Mouse (Mus musculus) liver, embryonic 11.5 days (tissue): ENCODE measurements around the gene Rnf220. TPM values are rescaled to one million over a fixed set of nuclear protein-coding genes. Genes with fewer than 3 reads are reported as not detected.
A peak's percentile ranks its signal among the peaks of the same experiment; 100 is the strongest.

Source experiments
- ATAC-seq: fragments of 200-750 bp; cut with Nextera tagmentation; replicated peaks from 2 replicates; pipeline ENCODE4 v1.8.0; 2017; ENCODE audit warnings: moderate number of reproducible peaks, mild to moderate bottlenecking, moderate TSS enrichment, moderate library complexity; ENCODE audit not compliant: low FRiP score
- DNase-seq: peaks from one replicate; pipeline ENCODE4 v3.0.0-alpha.2; 2017; ENCODE audit warnings: low spot score
- H3K27ac ChIP-seq: fragments of 300-500 bp; sonication (generic); 2 replicates; pipeline ENCODE4 v1.5.1; 2014; ENCODE audit warnings: mild to moderate bottlenecking, low read depth, low read length, control low read depth
- H3K27me3 ChIP-seq: fragments of 300-500 bp; sonication (generic); replicated peaks from 2 replicates; pipeline ENCODE4 v1.6.1; 2014; ENCODE audit warnings: low read length, mixed read lengths; ENCODE audit not compliant: control insufficient read depth, insufficient read depth
- H3K36me3 ChIP-seq: fragments of 300-500 bp; sonication (generic); 2 replicates; pipeline ENCODE4 v1.6.1; 2014; ENCODE audit warnings: mild to moderate bottlenecking, low read length, moderate library complexity, mixed read lengths; ENCODE audit not compliant: control insufficient read depth, insufficient read depth
- H3K4me1 ChIP-seq: fragments of 300-500 bp; sonication (generic); replicated peaks from 2 replicates; pipeline ENCODE4 v1.6.1; 2014; ENCODE audit warnings: low read length, mixed read lengths; ENCODE audit not compliant: control insufficient read depth, insufficient read depth
- H3K4me2 ChIP-seq: fragments of 300-500 bp; sonication (generic); 2 replicates; pipeline ENCODE4 v1.6.1; 2014; ENCODE audit warnings: mild to moderate bottlenecking, control low read depth, moderate library complexity
- H3K4me3 ChIP-seq: fragments of 300-500 bp; sonication (generic); 2 replicates; pipeline ENCODE4 v1.5.1; 2014; ENCODE audit warnings: low read depth, low read length, control low read depth
- H3K9ac ChIP-seq: fragments of 300-500 bp; sonication (generic); 2 replicates; pipeline ENCODE4 v1.6.1; 2014; ENCODE audit warnings: low read depth, low read length, control low read depth
- H3K9me3 ChIP-seq: fragments of 300-500 bp; sonication (generic); 2 replicates; pipeline ENCODE4 v1.6.1; 2016; ENCODE audit warnings: low read length, inconsistent platforms, mixed read lengths; ENCODE audit not compliant: control insufficient read depth
- WGBS: fragments of 180-500 bp; shearing (Covaris S2); extraction: QIAGEN DNeasy Blood & Tissue Kit; methylation state at CpG from one replicate; pipeline ENCODE4 v1.1.7; 2014; 5-methylcytosine and 5-hydroxymethylcytosine counted together
- polyA plus RNA-seq: library from polyadenylated mRNA; unstranded; fragments of >200 nt; fragmentation: Nextera tagmentation; extraction: Ambion mirVana; gene quantifications from 2 replicates; pipeline ENCODE4 v1.2.1, GENCODE M21; 2014

Gene Rnf220
- polyA plus RNA-seq, 1 experiment from 2014 or later: 70.9 TPM

DNA sequence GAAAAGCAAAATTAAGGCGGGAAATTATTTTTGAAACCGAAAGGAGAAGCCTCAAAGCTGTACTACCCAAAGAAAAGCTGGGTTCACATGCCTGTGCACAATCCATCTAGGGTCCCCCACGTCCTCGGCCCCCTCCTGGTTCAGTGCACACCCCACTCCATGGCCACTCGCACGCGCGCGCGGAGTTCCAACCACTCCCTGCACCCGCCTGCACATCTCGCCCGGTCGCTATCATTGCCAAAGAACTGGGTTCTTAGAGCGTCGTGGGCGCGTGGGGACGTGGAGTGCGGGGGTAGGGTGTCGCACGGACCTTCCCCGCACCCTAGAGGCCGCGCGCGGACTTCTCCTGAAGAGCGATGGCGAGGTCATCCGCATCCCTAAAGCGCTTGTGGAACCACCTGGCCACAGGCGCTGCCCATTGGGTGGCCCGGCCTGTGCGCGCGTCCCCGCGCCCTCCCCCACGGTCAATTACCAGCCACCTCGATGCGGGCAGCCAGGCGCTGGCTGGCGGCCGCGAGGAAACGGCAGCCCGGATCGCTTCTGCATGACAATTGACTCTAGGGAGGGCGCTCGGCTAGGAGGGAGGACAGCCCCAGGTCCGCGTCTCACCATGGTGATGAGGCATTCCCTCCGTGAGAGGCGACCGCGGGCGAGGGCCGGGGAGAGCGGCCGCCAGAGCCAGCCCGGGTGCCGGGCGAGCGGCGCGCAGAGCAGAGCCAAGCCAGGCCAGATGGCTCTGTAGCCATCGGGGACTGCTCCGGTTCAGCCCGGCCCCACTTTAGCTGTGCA is 12.4 kb downstream of the Rnf220 start:
- H3K27ac ChIP-seq: no peak overlapping the region
- H3K9ac ChIP-seq: peak overlapping the region; percentile 60
- peak; percentile 65 for DNase-seq
- WGBS: 1% methylated on average over 69 of the region's 69 CpGs
- peaks cover 41% of the 10 kb centered on the region for H3K4me1 ChIP-seq
- H3K36me3 ChIP-seq: no peaks in the 10 kb centered on the region
- H3K4me2 ChIP-seq: peak overlapping the region; percentile 98
- peak overlapping the region; percentile 60 for H3K4me3 ChIP-seq
- peaks cover 35% of the 10 kb centered on the region for H3K27me3 ChIP-seq
- ATAC-seq: peak; percentile 46
- no peaks in the 10 kb centered on the region for H3K9me3 ChIP-seq

DNA sequence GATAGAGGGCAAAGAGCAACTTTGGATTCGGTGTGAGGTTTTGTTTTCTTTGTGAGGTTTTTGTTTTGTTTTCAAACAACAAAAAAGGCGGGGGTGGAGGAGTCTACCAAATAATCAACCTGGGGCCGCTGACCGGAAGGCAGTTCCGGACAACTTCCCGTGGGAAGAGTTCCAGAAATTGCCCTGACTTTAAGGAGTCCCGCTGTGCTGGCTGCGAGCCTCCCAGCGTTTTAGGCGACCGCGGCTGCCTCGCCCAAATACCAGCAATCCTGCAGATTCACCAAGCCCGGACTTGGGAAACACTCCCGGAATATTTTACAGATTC is 13.0 kb downstream of the Rnf220 start:
- Histone ChIP-seq H3K27ac (no peak overlapping the region), H3K36me3 (no peaks in the 10 kb centered on the region), H3K4me1 (peaks cover 46% of the 10 kb centered on the region), H3K27me3 (peaks cover 32% of the 10 kb centered on the region), H3K9ac (peak overlapping the region; percentile 60), H3K4me2 (peak overlapping the region; percentile 98), H3K4me3 (peak overlapping the region; percentile 60), H3K9me3 (no peaks in the 10 kb centered on the region)
- under 1% methylated on average over 15 of the region's 15 CpGs for WGBS
- ATAC-seq (no peak), DNase-seq (no peak)

DNA sequence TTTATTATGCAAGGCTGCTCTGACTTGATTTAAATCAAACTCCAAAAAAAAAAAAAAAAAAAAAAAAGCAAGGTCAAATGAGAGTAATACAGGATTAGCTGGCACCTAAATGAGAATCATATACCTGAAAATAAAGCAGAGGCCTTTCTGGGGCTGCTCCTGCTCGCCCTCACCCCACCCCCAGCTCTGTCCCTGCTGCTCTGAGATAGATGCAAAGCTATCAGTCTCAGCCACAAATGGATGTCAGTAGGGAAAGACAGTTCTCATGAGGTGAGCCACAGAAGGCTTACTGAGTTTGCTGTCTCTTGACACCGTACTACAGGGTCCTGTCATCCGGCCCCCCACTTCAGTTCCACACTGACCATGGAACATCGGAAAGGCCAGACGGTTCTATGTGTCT is 14.7 kb downstream of the Rnf220 start:
- Histone ChIP-seq H3K27ac (0 out of 2 replicates have a peak overlapping the region, but pooled peaks have one; percentile 17), H3K36me3 (no peaks in the 10 kb centered on the region), H3K4me3 (no peak overlapping the region), H3K4me1 (peaks cover 64% of the 10 kb centered on the region), H3K27me3 (peaks cover 18% of the 10 kb centered on the region), H3K4me2 (peak overlapping the region; percentile 19), H3K9ac (no peak overlapping the region), H3K9me3 (no peaks in the 10 kb centered on the region)
- ATAC-seq: peak; percentile 67
- 53% methylated on average over 5 of the region's 5 CpGs for WGBS
- no peak for DNase-seq

DNA sequence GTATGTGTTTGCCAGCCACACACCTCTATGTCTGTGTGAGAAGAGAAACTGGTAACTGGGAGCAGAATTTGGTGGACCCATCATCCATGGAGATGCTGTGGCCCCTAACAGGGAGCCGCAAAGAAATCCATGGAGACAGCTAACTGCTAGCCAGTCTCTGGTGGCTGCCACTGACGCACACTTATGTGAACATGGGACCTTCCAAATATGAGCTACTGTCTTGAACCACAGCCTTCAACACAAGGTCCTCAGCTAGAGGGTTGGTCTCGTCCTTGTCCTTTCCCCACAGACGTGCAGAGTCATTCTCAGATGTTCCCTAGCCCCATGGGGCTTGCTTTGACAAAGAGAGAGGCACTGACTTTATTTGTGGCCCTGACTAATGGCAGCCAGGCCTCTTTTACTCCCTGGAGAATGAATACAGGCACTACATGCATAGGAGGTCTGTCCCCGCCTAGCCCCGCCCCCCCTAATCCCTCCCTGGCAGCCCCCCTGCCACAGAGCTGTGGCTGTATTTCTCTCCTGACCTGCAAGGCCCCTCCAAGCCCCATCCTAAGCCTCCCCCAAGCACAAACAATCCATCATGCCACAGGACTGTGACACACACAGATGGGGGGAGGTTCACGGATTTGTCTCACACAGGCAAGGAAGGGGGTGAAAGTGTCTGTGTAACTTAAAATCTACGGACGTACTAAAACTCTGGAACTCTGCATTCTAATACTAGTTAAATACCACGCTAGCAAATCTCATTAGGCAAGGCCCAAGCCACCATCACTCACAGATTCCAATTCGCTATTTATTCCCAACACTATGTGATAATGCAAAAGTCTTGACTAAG is 16.0 kb downstream of the Rnf220 start:
- Histone ChIP-seq H3K27me3 (peaks cover 8% of the 10 kb centered on the region), H3K9me3 (no peaks in the 10 kb centered on the region), H3K4me1 (peaks cover 73% of the 10 kb centered on the region), H3K4me3 (no peak overlapping the region), H3K4me2 (no peak overlapping the region), H3K9ac (0 out of 2 replicates have a peak overlapping the region, but pooled peaks have one; percentile 27), H3K27ac (no peak overlapping the region), H3K36me3 (no peaks in the 10 kb centered on the region)
- DNase-seq: no peak
- 44% methylated on average over 11 of the region's 11 CpGs for WGBS
- no peak for ATAC-seq

DNA sequence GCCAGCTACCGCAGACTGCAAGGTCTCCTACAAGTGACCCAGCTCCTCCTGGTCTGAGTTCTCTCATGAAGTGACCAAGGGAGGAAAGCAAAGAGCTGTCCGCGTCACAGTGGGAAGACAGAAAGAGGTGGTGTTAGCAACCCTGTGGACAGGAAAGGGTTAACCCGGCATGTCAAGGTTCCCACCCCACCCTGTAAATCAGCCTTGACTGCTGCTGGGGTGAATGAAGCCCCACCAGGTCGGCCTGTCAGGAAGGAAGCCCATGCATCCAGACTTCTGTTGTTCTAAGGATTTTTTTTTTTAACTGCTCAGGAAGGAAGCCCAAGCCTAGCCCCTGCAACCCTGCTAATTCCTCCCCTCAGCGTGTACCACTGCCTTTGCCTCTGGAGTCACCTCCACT is 16.9 kb downstream of the Rnf220 start:
- no peak overlapping the region for H3K9ac ChIP-seq
- DNase-seq: no peak
- no peaks in the 10 kb centered on the region for H3K9me3 ChIP-seq
- 0 out of 2 replicates have a peak overlapping the region, but pooled peaks have one; percentile 22 for H3K27ac ChIP-seq
- H3K27me3 ChIP-seq: peaks cover 3% of the 10 kb centered on the region; the same call in 1 of the 2 replicates
- H3K4me2 ChIP-seq: peak overlapping the region; percentile 22; the same call in 1 of the 2 replicates
- no peak for ATAC-seq
- 29% methylated on average over 6 of the region's 6 CpGs for WGBS
- no peak overlapping the region for H3K4me3 ChIP-seq
- no peaks in the 10 kb centered on the region for H3K36me3 ChIP-seq
- H3K4me1 ChIP-seq: peaks cover 78% of the 10 kb centered on the region

DNA sequence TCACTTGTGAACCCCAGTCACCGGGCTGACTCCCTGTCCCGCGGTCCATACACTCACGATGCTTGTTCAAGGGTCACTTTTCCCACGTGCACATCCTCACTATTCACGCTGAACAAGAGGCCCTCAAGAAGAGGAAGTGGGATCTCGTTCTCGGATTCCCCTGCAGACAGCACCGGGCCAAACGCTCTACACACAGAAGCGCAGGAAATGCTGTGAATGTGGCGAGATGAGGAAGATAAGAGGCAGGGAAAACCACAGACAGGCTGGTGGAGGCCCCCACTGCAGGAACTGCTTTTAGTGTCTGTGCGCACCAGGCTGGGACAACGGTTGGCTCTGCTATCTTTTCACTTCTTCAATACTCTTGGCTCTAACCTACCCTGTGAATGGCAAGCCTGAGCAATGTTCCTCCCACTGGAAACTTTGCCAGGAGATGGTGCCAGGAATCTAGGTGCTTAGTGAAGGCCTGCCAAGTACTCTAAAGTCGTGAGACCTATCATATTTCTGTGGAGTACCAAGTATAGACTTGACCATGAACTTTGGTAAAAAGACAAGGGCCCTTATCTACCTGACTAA is 18.7 kb downstream of the Rnf220 start:
- H3K27me3 ChIP-seq: no peaks in the 10 kb centered on the region
- H3K4me2 ChIP-seq: peak overlapping the region; percentile 61
- H3K27ac ChIP-seq: peak overlapping the region; percentile 65
- 31% methylated on average over 15 of the region's 15 CpGs for WGBS
- H3K36me3 ChIP-seq: no peaks in the 10 kb centered on the region
- ATAC-seq (no peak), DNase-seq (peak; percentile 47)
- peak overlapping the region; percentile 30; the same call in 1 of the 2 replicates for H3K9ac ChIP-seq
- H3K9me3 ChIP-seq: no peaks in the 10 kb centered on the region
- peaks cover 85% of the 10 kb centered on the region for H3K4me1 ChIP-seq
- peak overlapping the region; percentile 29 for H3K4me3 ChIP-seq

DNA sequence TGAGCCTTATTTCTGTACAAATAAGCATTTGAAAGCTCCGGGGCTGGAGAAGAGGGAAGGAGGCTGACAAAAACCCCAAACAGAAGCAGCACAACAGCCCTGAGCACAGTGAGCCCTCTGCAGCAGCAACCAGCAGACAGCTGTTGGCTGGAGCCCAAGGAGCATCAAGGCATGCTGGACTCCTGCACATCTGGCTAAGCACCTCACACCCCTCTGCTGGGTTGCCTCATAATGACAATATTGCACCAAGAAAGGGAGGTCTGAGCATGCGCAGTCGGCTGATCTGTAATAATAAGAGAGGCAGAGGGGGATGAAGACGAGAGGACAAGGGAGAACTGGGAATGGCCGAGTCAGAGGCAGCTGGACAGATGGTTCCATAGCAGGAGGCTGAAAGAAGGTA is 19.5 kb downstream of the Rnf220 start:
- Histone ChIP-seq H3K27me3 (no peaks in the 10 kb centered on the region), H3K27ac (peak overlapping the region; percentile 65), H3K9me3 (no peaks in the 10 kb centered on the region), H3K9ac (no peak overlapping the region; the same call in 1 of the 2 replicates), H3K36me3 (no peaks in the 10 kb centered on the region), H3K4me1 (peaks cover 89% of the 10 kb centered on the region), H3K4me3 (peak overlapping the region; percentile 29), H3K4me2 (peak overlapping the region; percentile 61)
- DNase-seq (no peak), ATAC-seq (no peak)
- WGBS: 55% methylated on average over 5 of the region's 5 CpGs

DNA sequence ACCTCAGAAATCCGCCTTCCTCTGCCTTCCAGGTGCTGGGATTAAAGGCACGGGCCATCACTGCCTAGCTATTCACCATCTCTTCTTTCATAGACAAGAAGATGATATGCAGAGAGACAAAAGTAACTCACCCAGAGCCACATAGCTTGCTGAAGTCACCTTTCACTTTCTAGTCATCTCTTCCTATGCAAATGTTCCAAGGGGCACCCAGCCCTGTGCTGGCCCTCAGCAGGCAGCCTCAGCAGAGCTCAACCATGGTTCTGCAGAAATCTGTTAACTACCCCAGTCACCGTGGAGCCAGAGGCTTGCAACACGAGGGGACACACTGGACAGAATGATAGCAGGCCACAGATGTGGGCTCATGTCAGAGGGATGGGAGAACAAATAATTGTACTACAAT is 20.1 kb downstream of the Rnf220 start:
- DNase-seq: no peak
- no peaks in the 10 kb centered on the region for H3K27me3 ChIP-seq
- no peaks in the 10 kb centered on the region for H3K9me3 ChIP-seq
- no peaks in the 10 kb centered on the region for H3K36me3 ChIP-seq
- peaks cover 85% of the 10 kb centered on the region for H3K4me1 ChIP-seq
- no peak overlapping the region for H3K4me3 ChIP-seq
- 48% methylated on average over 4 of the region's 4 CpGs for WGBS
- peak overlapping the region; percentile 61 for H3K4me2 ChIP-seq
- H3K27ac ChIP-seq: peak overlapping the region; percentile 62
- no peak overlapping the region for H3K9ac ChIP-seq
- ATAC-seq: no peak
